Mouse (Mus musculus) heart, embryonic 12.5 days (tissue): Measurements from ENCODE around the gene Thoc6. TPM values are rescaled to one million over a fixed set of nuclear protein-coding genes. Genes with fewer than 3 reads are reported as not detected.
A peak's percentile ranks its signal among the peaks of the same experiment; 100 is the strongest.

Experiments used
- ATAC-seq: fragments of 200-750 bp; cut with Nextera tagmentation; 2 replicates; pipeline ENCODE4 v1.8.0; 2017; ENCODE audit warnings: moderate TSS enrichment, moderate library complexity; ENCODE audit not compliant: insufficient number of reproducible peaks, low FRiP score
- H3K27ac ChIP-seq: fragments of 300-500 bp; sonication (generic); 2 replicates; pipeline ENCODE4 v1.5.1; 2016; ENCODE audit warnings: mild to moderate bottlenecking, moderate library complexity; ENCODE audit not compliant: poor library complexity, severe bottlenecking
- H3K27me3 ChIP-seq: fragments of 300-500 bp; sonication (generic); replicated peaks from 2 replicates; pipeline ENCODE4 v1.6.1; 2016; ENCODE audit warnings: mild to moderate bottlenecking, moderate library complexity
- H3K36me3 ChIP-seq: fragments of 300-500 bp; sonication (generic); 2 replicates; pipeline ENCODE4 v1.6.1; 2016; ENCODE audit warnings: mild to moderate bottlenecking, moderate library complexity
- H3K4me1 ChIP-seq: fragments of 300-500 bp; sonication (generic); replicated peaks from 2 replicates; pipeline ENCODE4 v1.6.1; 2016; ENCODE audit warnings: mild to moderate bottlenecking
- H3K4me2 ChIP-seq: fragments of 300-500 bp; sonication (generic); 2 replicates; pipeline ENCODE4 v1.6.1; 2016; ENCODE audit warnings: mild to moderate bottlenecking, moderate library complexity
- H3K4me3 ChIP-seq: fragments of 300-500 bp; sonication (generic); 2 replicates; pipeline ENCODE4 v1.5.1; 2016; ENCODE audit warnings: mild to moderate bottlenecking
- H3K9ac ChIP-seq: fragments of 300-500 bp; sonication (generic); 2 replicates; pipeline ENCODE4 v1.6.1; 2016; ENCODE audit warnings: mild to moderate bottlenecking, moderate library complexity
- H3K9me3 ChIP-seq: fragments of 300-500 bp; sonication (generic); replicated peaks from 2 replicates; pipeline ENCODE4 v1.6.1; 2016; ENCODE audit warnings: mild to moderate bottlenecking, moderate library complexity
- WGBS: fragments of 180-500 bp; shearing (Covaris S2); methylation state at CpG from one replicate; pipeline ENCODE4 v1.1.7; 2016; 5-methylcytosine and 5-hydroxymethylcytosine counted together
- polyA plus RNA-seq: library from polyadenylated mRNA; unstranded; fragments of >200 nt; fragmentation: Nextera tagmentation; extraction: Ambion mirVana; gene quantifications from 2 replicates; pipeline ENCODE4 v1.2.1, GENCODE M21; 2016

The Thoc6 gene
- polyA plus RNA-seq, 1 experiment from 2014 or later = 35.8 TPM

GRCm38 (mm10) chr17:23630195-23631020 lies 43.3 kb downstream of the Thoc6 start:
- H3K4me1 ChIP-seq = peaks cover 5% of the 10 kb centered on the region; the same call in 1 of the 2 replicates
- no peaks in the 10 kb centered on the region for H3K36me3 ChIP-seq
- 15% methylated on average over 22 of the region's 22 CpGs for WGBS
- H3K27me3 ChIP-seq = peaks cover 29% of the 10 kb centered on the region
- peak overlapping the region; percentile 54 for H3K4me2 ChIP-seq
- H3K4me3 ChIP-seq = peak overlapping the region; percentile 8
- H3K9ac ChIP-seq = peak overlapping the region; percentile 17; the same call in 1 of the 2 replicates
- no peaks in the 10 kb centered on the region for H3K9me3 ChIP-seq
- no peak overlapping the region for H3K27ac ChIP-seq
- ATAC-seq = peak; percentile 69

DNA sequence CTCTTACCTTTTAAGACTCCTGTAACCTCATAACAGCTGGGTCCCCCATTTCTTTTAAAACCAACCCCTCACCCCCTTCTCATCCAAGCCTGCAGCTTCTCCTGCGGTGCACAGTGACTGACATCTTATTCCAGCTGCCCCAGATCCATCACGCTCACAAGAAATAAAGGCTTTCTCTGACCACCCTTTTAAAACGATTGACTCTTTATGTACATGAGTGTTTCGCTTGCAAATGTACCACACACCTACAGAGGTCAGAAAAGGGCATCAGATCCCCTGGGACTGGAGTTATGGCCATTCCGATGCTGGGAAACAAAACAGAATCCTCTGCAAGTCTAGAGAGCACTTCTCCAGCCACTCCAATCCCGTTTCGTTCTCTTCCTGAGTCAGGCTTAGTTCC lies 45.9 kb downstream of the Thoc6 start:
- no peaks in the 10 kb centered on the region for H3K36me3 ChIP-seq
- no peak overlapping the region for H3K4me2 ChIP-seq
- H3K9me3 ChIP-seq = no peaks in the 10 kb centered on the region
- H3K4me3 ChIP-seq = no peak overlapping the region
- no peak for ATAC-seq
- H3K27me3 ChIP-seq = peaks cover 29% of the 10 kb centered on the region
- peaks cover 5% of the 10 kb centered on the region; the same call in 1 of the 2 replicates for H3K4me1 ChIP-seq
- 29% methylated on average over 7 of the region's 7 CpGs for WGBS
- no peak overlapping the region for H3K27ac ChIP-seq
- H3K9ac ChIP-seq = no peak overlapping the region

GRCm38 (mm10) chr17:23620351-23620750 lies 53.3 kb downstream of the Thoc6 start:
- H3K27me3 ChIP-seq = peaks cover 52% of the 10 kb centered on the region
- WGBS = 41% methylated on average over 7 of the region's 7 CpGs
- no peaks in the 10 kb centered on the region for H3K36me3 ChIP-seq
- H3K27ac ChIP-seq = no peak overlapping the region
- H3K4me1 ChIP-seq = no peaks in the 10 kb centered on the region
- no peak for ATAC-seq
- no peak overlapping the region for H3K4me3 ChIP-seq
- H3K9me3 ChIP-seq = no peaks in the 10 kb centered on the region
- no peak overlapping the region for H3K4me2 ChIP-seq
- H3K9ac ChIP-seq = no peak overlapping the region

Other genes with a start within 250 kb of the Thoc6 start
- gene Vmn2r117, start 194.2 kb downstream of the Thoc6 start, polyA plus RNA-seq = not detected in 2 replicates
- 14.1 and 16.9 TPM in 2 replicates for gene Zfp213, start 109.6 kb downstream of the Thoc6 start, polyA plus RNA-seq
- gene Zfp13, start 74.4 kb downstream of the Thoc6 start, polyA plus RNA-seq = 9.1 and 10.7 TPM in 2 replicates
- not detected in 2 replicates for gene Zscan10, start 73.0 kb downstream of the Thoc6 start, polyA plus RNA-seq
- 0.42 and 0.75 TPM in 2 replicates for gene Mmp25, start 28.6 kb downstream of the Thoc6 start, polyA plus RNA-seq
- 0.36 TPM in 1 of 2 replicates, not detected in the other for gene Bicdl2, start 13.4 kb downstream of the Thoc6 start, polyA plus RNA-seq
- 334 and 337 TPM in 2 replicates for gene Hcfc1r1, start 286 bp downstream of the Thoc6 start, polyA plus RNA-seq
- gene Tnfrsf12a, start 3.6 kb upstream of the Thoc6 start, polyA plus RNA-seq = 117 and 119 TPM in 2 replicates
- 2.2 and 3.1 TPM in 2 replicates for gene Cldn6, start 5.4 kb upstream of the Thoc6 start, polyA plus RNA-seq
- not detected in 2 replicates for gene Cldn9, start 10.1 kb upstream of the Thoc6 start, polyA plus RNA-seq
- gene 1520401A03Rik, start 48.9 kb upstream of the Thoc6 start, polyA plus RNA-seq = 0.18 TPM in 1 of 2 replicates, not detected in the other
- 32.4 and 32.7 TPM in 2 replicates for gene Pkmyt1, start 52.5 kb upstream of the Thoc6 start, polyA plus RNA-seq
- gene Paqr4, start 67.0 kb upstream of the Thoc6 start, polyA plus RNA-seq = 10.3 and 11.2 TPM in 2 replicates
- gene Kremen2, start 72.0 kb upstream of the Thoc6 start, polyA plus RNA-seq = 0.17 and 0.33 TPM in 2 replicates
- 64.1 and 67.5 TPM in 2 replicates for gene Flywch1, start 97.7 kb upstream of the Thoc6 start, polyA plus RNA-seq
- 6.9 and 7.3 TPM in 2 replicates for gene Flywch2, start 112.2 kb upstream of the Thoc6 start, polyA plus RNA-seq
- gene Srrm2, start 116.7 kb upstream of the Thoc6 start, polyA plus RNA-seq = 399 TPM in 2 replicates
- gene Elob, start 155.3 kb upstream of the Thoc6 start, polyA plus RNA-seq = 878 and 903 TPM in 2 replicates
- not detected in 2 replicates for gene Prss33, start 162.2 kb upstream of the Thoc6 start, polyA plus RNA-seq
- gene Prss32, start 170.0 kb upstream of the Thoc6 start, polyA plus RNA-seq = not detected in 2 replicates
- 0.36 TPM in 1 of 2 replicates, not detected in the other for gene Prss41, start 170.3 kb upstream of the Thoc6 start, polyA plus RNA-seq
- not detected in 2 replicates for gene Prss21, start 194.2 kb upstream of the Thoc6 start, polyA plus RNA-seq
- gene Dcpp1, start 207.0 kb upstream of the Thoc6 start, polyA plus RNA-seq = not detected in 2 replicates
- not detected in 2 replicates for gene Dcpp2, start 207.0 kb upstream of the Thoc6 start, polyA plus RNA-seq
- gene Dcpp3, start 243.6 kb upstream of the Thoc6 start, polyA plus RNA-seq = not detected in 2 replicates